Mouse (Mus musculus): ENCODE data around the gene Kcnrg.
"Not testable (repeated sequence)": the region's sequence is repeated elsewhere in the genome, so short reads cannot be mapped to it uniquely, and the experiment has no call there.

Gene Kcnrg

DNA sequence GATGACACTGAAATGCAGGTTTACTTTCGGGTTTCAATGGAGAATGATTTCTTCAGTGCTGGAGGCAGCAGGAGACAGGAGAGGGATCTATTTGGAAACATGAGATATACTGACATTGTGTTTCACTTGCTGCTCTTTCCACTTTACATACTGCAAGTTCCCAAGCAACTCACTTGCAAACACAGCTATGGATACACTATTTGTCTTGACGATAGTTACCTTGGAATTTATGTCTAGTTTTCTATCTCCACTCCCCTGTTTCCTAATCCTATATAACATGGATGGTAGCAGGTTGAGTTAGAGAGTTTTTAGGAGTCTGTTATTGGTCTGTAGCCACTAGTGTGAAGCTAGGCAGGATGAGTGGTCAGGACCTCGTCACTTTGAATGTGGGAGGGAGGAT is at the start of gene Kcnrg:
TSS of gene Kcnrg (plus strand) at position 301 of the 400 bp plus-strand sequence.
- in situ Hi-C loops (cut with MseI, MboI) = no loop called here

GRCm38 (mm10) chr14:61558901-61559300 is 48.4 kb upstream of the Kcnrg start:
- in situ Hi-C loops (cut with MseI, MboI) = loop anchor here in 1 of 2 experiments (25.0 kb wide), 1 partner anchor 478 kb away; no protein-coding TSS in a partner anchor

GRCm38 (mm10) chr14:61559856-61560255 is 47.4 kb upstream of the Kcnrg start:
- in situ Hi-C loops (cut with MseI, MboI) = loop anchor here in 1 of 2 experiments (25.0 kb wide), 1 partner anchor 477 kb away; no protein-coding TSS in a partner anchor

DNA sequence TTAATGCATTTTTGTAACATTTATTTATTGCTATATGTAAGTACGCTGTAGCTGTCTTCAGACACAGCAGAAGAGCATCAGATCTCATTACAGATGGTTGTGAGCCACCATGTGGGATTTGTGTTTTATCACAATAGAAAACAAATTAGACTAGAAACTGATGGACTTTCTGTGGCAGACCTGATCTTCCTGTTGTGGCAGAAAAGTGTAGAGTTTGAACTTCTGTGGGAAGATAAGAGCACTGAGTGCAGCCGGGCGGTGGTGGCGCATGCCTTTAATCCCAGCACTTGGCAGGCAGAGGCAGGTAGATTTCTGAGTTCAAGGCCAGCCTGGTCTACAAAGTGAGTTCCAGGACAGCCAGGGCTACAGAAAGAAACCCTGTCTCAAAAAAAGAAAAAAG is 41.0 kb upstream of the Kcnrg start:
- in situ Hi-C loops (cut with MseI, MboI) = loop anchor here in 1 of 2 experiments (25.0 kb wide), 1 partner anchor 471 kb away; no protein-coding TSS in a partner anchor

GRCm38 (mm10) chr14:61569344-61569743 is 37.9 kb upstream of the Kcnrg start:
- in situ Hi-C loops (cut with MseI, MboI) = loop anchor here in 1 of 2 experiments (25.0 kb wide), 1 partner anchor 468 kb away; no protein-coding TSS in a partner anchor

DNA sequence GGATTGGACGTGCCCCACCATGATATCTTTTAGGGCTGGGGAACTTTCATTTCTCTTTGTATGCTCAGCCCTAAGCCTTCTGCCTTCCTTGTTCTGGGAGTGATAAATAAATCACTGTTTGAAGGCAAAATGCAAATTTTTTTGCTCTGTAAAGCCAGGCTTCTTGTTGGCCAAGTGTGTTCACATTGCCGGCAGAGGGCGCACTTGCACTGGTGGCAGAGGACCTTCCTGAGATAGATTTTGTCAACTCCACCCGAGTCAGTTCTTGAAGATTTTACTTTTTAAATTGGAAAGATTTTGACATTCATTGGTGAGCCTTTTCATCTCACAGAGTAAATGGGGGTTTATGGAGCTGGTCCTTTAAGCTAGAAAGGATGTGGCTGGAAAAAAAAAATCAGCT is 35.9 kb upstream of the Kcnrg start:
- in situ Hi-C loops (cut with MseI, MboI) = loop anchor here in 1 of 2 experiments (25.0 kb wide), 1 partner anchor 466 kb away; no protein-coding TSS in a partner anchor

- in situ Hi-C loops (cut with MseI, MboI) = loop anchor here in 1 of 2 experiments (25.0 kb wide), 1 partner anchor 465 kb away; no protein-coding TSS in a partner anchor
Observed at GRCm38 (mm10) chr14:61572131-61572530, 35.1 kb upstream of the Kcnrg start.

DNA sequence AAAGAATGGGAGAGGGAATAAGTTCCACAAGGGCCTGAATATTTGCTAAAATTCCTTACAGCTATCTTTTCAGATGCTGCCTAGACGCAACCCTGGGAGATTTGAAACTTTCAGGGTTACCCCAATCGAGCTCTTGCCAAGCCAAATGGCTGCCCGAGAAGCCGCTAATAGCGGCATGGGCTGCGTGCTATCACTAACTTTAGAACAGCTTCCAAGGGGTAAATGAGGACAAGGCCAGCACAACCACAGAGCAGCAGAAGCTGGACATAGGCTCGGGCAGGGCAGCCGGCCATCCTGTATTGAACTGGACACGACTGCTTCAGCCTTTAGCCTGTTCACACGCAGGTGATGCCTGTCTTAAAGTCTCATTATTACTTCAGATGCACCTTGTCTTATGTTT is 32.2 kb upstream of the Kcnrg start:
- in situ Hi-C loops (cut with MseI, MboI) = no loop called here

DNA sequence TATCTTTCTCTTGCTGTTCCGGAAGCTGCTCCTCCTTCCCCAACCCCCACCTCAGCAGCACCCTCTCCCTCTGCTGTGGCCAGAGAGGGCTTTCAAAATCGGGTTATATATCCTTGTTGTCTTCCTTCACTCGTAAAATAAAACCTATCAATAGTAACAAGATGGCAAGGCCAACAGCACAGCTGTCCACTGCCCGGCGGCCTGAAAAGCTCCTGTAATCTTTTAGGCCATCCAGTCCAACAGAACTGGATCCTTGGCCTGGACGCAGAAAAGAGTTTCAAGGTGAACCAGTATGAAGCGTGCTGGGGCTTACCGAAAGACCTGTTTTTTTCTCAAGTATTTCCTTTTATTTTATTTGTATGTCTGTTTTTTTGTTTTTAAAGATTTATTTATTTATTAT is 31.3 kb upstream of the Kcnrg start:
- in situ Hi-C loops (cut with MseI, MboI) = no loop called here

- in situ Hi-C loops (cut with MseI, MboI) = no loop called here
Observed at GRCm38 (mm10) chr14:61589288-61590065, 17.8 kb upstream of the Kcnrg start.

DNA sequence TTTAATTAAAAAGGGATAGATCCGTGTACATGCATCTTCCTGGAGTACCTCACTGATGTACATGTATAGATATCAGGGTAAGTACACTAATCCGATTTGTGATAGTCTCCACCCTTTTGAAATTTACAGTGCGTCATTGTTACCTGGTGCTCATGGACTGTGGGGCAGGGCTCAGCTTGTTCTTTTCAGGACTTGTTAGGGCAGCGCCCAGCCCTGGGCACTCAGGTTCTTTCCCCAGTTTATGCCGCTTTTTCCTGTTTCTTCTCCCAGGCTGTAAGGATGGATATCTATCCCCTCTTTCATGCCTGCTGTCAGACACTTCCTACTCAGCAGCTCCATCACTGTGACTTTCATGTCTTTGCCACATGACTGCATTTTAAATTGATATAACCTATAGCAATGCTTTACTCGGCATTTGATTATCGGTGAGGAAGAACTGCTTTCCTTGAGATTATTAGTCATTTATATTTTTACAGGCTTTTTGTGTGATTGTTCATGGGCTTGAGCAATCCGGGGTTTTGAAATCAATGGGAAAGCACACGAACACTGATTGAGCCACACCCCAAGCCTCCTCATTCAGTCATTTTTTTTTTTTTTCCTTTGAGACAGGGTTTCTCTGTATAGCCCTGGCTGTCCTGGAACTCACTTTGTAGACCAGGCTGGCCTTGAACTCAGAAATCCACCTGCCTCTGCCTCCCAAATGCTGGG is 10.4 kb upstream of the Kcnrg start:
- in situ Hi-C loops (cut with MseI, MboI) = no loop called here

GRCm38 (mm10) chr14:61597968-61598367 is 9.3 kb upstream of the Kcnrg start, which contains the start of gene Trim13:
Gene Trim13 (plus strand): TSS chr14:61598247.
- in situ Hi-C loops (cut with MseI, MboI) = no loop called here

DNA sequence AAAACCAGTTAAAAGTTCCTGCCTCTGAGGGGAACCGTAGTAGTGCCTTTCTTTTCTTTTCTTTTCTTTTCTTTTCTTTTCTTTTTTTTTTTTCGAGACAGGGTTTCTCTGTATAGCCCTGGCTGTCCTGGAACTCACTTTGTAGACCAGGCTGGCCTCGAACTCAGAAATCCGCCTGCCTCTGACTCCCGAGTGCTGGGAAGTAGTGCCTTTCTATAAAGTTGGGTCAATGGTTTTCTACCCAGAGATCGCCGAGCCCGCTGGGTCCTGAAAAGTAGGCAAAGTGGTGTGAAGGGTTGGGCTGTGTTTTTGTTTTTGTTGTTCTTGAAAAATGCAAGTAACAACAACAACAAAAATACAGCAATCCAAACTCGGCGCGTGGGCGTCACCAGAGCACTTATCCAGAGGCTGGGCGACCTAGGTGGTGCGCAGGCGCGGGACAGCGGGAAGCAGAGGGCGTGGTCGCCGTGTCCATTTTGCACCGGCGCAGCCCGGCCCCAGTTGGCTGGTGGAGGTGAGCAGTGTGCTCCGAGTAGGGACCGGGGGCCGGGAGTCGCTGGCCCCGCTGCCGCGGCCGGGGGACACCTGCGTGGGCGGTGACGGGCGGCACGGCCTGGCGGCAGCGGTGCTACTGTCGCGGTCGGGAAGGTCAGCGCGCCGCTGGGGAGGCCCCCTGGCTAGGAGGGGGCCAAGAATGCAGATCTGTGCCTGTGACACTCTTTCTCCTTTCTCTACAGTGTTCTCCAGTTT is 8.0 kb upstream of the Kcnrg start:
- in situ Hi-C loops (cut with MseI, MboI) = no loop called here

GRCm38 (mm10) chr14:61601348-61601747 is 5.9 kb upstream of the Kcnrg start:
- in situ Hi-C loops (cut with MseI, MboI) = no loop called here

- in situ Hi-C loops (cut with MseI, MboI) = no loop called here
Observed at GRCm38 (mm10) chr14:61603069-61603755, 4.0 kb upstream of the Kcnrg start.

DNA sequence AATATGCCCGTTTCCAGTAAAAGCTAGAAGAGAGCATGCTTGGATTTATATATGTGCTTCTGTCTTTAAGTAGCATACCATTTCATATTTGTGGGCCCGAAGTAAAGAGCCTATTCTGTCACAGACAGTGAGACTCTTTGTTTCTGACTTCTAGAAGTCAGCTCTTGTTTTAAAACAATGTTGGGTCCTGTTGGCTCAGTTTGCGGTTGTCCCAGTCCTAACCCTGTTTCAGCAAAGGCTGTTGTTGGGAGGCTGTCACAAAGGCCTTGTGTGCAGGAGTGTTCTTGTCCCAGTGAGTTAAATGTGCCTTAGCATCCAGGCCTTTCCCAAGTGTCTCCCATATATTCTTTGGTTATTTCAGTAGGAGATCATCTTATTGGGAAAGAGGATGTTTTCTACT is 3.2 kb upstream of the Kcnrg start:
- in situ Hi-C loops (cut with MseI, MboI) = no loop called here

- in situ Hi-C loops (cut with MseI, MboI) = not testable (repeated sequence)
Observed at GRCm38 (mm10) chr14:61606088-61606487, 1.2 kb upstream of the Kcnrg start.

- in situ Hi-C loops (cut with MseI, MboI) = no loop called here
Observed at GRCm38 (mm10) chr14:61611766-61612165, 4.5 kb downstream of the Kcnrg start.

GRCm38 (mm10) chr14:61613319-61613718 is 6.1 kb downstream of the Kcnrg start:
- in situ Hi-C loops (cut with MseI, MboI) = no loop called here

GRCm38 (mm10) chr14:61620371-61620770 is 13.1 kb downstream of the Kcnrg start:
- in situ Hi-C loops (cut with MseI, MboI) = no loop called here

- in situ Hi-C loops (cut with MseI, MboI) = no loop called here
Observed at GRCm38 (mm10) chr14:61635969-61636368, 28.7 kb downstream of the Kcnrg start.

Measured in mouse trophoblast stem cell (cell line).